Mouse (Mus musculus) lung, postnatal 0 days (tissue): ENCODE results near the gene Nup210.

ENCODE experiments used
- CTCF ChIP-seq: IDR thresholded peaks from 2 replicates; pipeline ENCODE4 v1.5.1; 2016; ENCODE audit warnings: antibody characterized with exemption, mild to moderate bottlenecking
- EP300 ChIP-seq: IDR thresholded peaks from 2 replicates; pipeline ENCODE4 v1.6.1; 2016; ENCODE audit warnings: antibody characterized with exemption, mild to moderate bottlenecking, control low read depth

DNA sequence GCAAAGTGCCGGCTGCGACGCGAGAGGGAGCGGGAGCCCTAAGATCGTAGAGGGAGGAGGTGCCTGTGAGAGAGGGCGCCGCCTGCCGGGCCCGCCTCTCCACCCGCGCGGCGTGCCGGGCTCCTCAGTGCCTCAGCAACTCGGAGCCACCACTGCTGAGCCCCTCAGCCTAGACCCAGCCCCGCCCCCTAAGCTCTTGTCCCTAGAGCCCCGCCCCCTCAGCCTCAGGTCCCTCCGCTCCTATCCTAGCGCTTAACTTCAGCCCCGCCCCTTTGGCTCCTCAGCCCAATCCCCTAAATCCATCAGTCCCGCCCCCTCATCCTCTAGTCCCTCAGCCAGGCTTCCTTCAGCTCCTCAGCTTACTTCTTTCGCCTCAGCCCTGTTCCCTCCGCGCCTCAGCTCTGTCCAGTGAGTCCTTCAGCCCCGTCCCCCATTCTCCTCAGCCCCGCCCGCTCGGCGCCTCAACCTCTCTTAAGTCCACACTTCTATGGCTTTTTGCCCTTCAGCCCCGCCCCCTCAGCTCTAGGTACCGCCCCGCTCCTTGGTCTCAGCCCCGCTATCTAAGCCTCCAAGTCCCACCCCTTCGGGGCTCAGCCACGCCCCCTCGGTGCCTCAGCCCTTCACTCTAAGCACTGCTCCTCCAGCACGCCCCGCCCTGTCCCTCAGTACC lies 127.8 kb downstream of the Nup210 start, which contains the start of gene Iqsec1:
- peak; percentile 73 for TF ChIP-seq CTCF
- TF ChIP-seq EP300 = no peak
